Mouse (Mus musculus) olfactory bulb, adult 2 months (tissue): ENCODE results near the gene Kif1b.

Experiments
- CTCF ChIP-seq: fragments of 200-500 bp; IDR thresholded peaks from 2 replicates; pipeline ENCODE4 v1.5.1; 2012; ENCODE audit warnings: low read depth, mild to moderate bottlenecking, low read length, moderate library complexity; ENCODE audit not compliant: insufficient read depth
- POLR2A ChIP-seq: fragments of 200-500 bp; IDR thresholded peaks from 2 replicates; pipeline ENCODE4 v1.6.1; 2012; ENCODE audit warnings: mild to moderate bottlenecking, low read depth, low read length, moderate library complexity; ENCODE audit not compliant: insufficient read depth

GRCm38 (mm10) chr4:149149611-149150010 is 157.9 kb downstream of the Kif1b start:
- TF ChIP-seq CTCF (no peak), POLR2A (no peak)
